Mouse (Mus musculus) brown adipose tissue, adult 24 weeks (tissue): ENCODE measurements around the gene Cntnap2. TPM values are rescaled to one million over a fixed set of nuclear protein-coding genes. Genes with fewer than 3 reads are reported as not detected.
"Not testable (repeated sequence)": the region's sequence is repeated elsewhere in the genome, so short reads cannot be mapped to it uniquely, and the experiment has no call there.

Experiments
- H3K27ac ChIP-seq: fragments of 200-500 bp; replicated peaks from 2 replicates; pipeline ENCODE4 v1.5.1; 2012; ENCODE audit warnings: low read depth, mild to moderate bottlenecking, low read length
- H3K4me1 ChIP-seq: fragments of 200-500 bp; 2 replicates; pipeline ENCODE4 v1.6.1; 2012; ENCODE audit warnings: low read length, mixed read lengths; ENCODE audit not compliant: control insufficient read depth, insufficient read depth, insufficient read length
- H3K4me3 ChIP-seq: fragments of 200-500 bp; 2 replicates; pipeline ENCODE4 v1.5.1; 2012; ENCODE audit warnings: low read depth, mild to moderate bottlenecking, low read length, moderate library complexity; ENCODE audit not compliant: insufficient read depth
- polyA plus RNA-seq: library from polyadenylated mRNA; stranded (reverse); fragments of >200 nt; gene quantifications from 2 replicates; pipeline ENCODE4 v1.2.4, GENCODE M21; 2012; ENCODE audit not compliant: missing spikeins, insufficient read depth, insufficient read length

Gene Cntnap2
- polyA plus RNA-seq, 1 experiment = not detected

- Histone ChIP-seq H3K4me1 (no peaks in the 10 kb centered on the region), H3K4me3 (no peak overlapping the region), H3K27ac (no peak overlapping the region)
Observed at GRCm38 (mm10) chr6:47279183-47279582, 2220.0 kb downstream of the Cntnap2 start.

- Histone ChIP-seq H3K4me3 (no peak overlapping the region), H3K27ac (no peak overlapping the region)
Observed at GRCm38 (mm10) chr6:47281584-47281983, 2222.4 kb downstream of the Cntnap2 start.

GRCm38 (mm10) chr6:47284794-47285193, 2225.6 kb downstream of the Cntnap2 start:
- no peak overlapping the region for H3K27ac ChIP-seq
- H3K4me1 ChIP-seq = no peaks in the 10 kb centered on the region
- H3K4me3 ChIP-seq = no peak overlapping the region

More at GRCm38 (mm10) chr6:47281584-47281983, 2222.4 kb downstream of the Cntnap2 start:
- no peaks in the 10 kb centered on the region for H3K4me1 ChIP-seq

GRCm38 (mm10) chr6:47285742-47286141, 2226.6 kb downstream of the Cntnap2 start:
- no peaks in the 10 kb centered on the region for H3K4me1 ChIP-seq
- no peak overlapping the region for H3K4me3 ChIP-seq
- no peak overlapping the region for H3K27ac ChIP-seq

- H3K4me1 ChIP-seq, H3K27ac ChIP-seq, H3K4me3 ChIP-seq: not testable (repeated sequence)
Observed at GRCm38 (mm10) chr6:47286247-47286967, 2227.2 kb downstream of the Cntnap2 start.

GRCm38 (mm10) chr6:47287722-47288121, 2228.6 kb downstream of the Cntnap2 start:
- H3K4me3 ChIP-seq = no peak overlapping the region
- no peak overlapping the region for H3K27ac ChIP-seq

GRCm38 (mm10) chr6:47291973-47292372, 2232.8 kb downstream of the Cntnap2 start:
- Histone ChIP-seq H3K4me1 (no peaks in the 10 kb centered on the region), H3K27ac (no peak overlapping the region)

More at GRCm38 (mm10) chr6:47287722-47288121, 2228.6 kb downstream of the Cntnap2 start:
- H3K4me1 ChIP-seq = no peaks in the 10 kb centered on the region

GRCm38 (mm10) chr6:47292437-47292836, 2233.3 kb downstream of the Cntnap2 start:
- Histone ChIP-seq H3K4me3 (no peak overlapping the region), H3K4me1 (no peaks in the 10 kb centered on the region), H3K27ac (no peak overlapping the region)

More at GRCm38 (mm10) chr6:47291973-47292372, 2232.8 kb downstream of the Cntnap2 start:
- no peak overlapping the region for H3K4me3 ChIP-seq

GRCm38 (mm10) chr6:47294433-47294832, 2235.3 kb downstream of the Cntnap2 start:
- Histone ChIP-seq H3K4me3 (no peak overlapping the region), H3K4me1 (no peaks in the 10 kb centered on the region), H3K27ac (no peak overlapping the region)

- Histone ChIP-seq H3K4me1 (no peaks in the 10 kb centered on the region), H3K27ac (no peak overlapping the region), H3K4me3 (no peak overlapping the region)
Observed at GRCm38 (mm10) chr6:47304848-47305490, 2245.8 kb downstream of the Cntnap2 start.

- H3K27ac ChIP-seq = no peak overlapping the region
- no peaks in the 10 kb centered on the region for H3K4me1 ChIP-seq
- no peak overlapping the region for H3K4me3 ChIP-seq
Observed at GRCm38 (mm10) chr6:47306065-47306798, 2247.1 kb downstream of the Cntnap2 start.

- Histone ChIP-seq H3K4me3 (no peak overlapping the region), H3K27ac (no peak overlapping the region), H3K4me1 (no peaks in the 10 kb centered on the region)
Observed at GRCm38 (mm10) chr6:47306954-47307353, 2247.8 kb downstream of the Cntnap2 start.

GRCm38 (mm10) chr6:47314507-47315334, 2255.6 kb downstream of the Cntnap2 start:
- H3K4me3 ChIP-seq = no peak overlapping the region; the same call in 1 of the 2 replicates
- H3K4me1 ChIP-seq = no peaks in the 10 kb centered on the region
- H3K27ac ChIP-seq = no peak overlapping the region

- no peak overlapping the region for H3K4me3 ChIP-seq
- H3K4me1 ChIP-seq = no peaks in the 10 kb centered on the region
- no peak overlapping the region for H3K27ac ChIP-seq
Observed at GRCm38 (mm10) chr6:47315454-47315853, 2256.3 kb downstream of the Cntnap2 start.

GRCm38 (mm10) chr6:47317253-47317652, 2258.1 kb downstream of the Cntnap2 start:
- Histone ChIP-seq H3K4me1 (no peaks in the 10 kb centered on the region), H3K27ac (no peak overlapping the region), H3K4me3 (no peak overlapping the region)
